Mouse (Mus musculus): ENCODE measurements around the gene Slc39a13. TPM values are rescaled to one million over a fixed set of nuclear protein-coding genes. Genes with fewer than 3 reads are reported as not detected.
"Not testable (repeated sequence)": the region's sequence is repeated elsewhere in the genome, so short reads cannot be mapped to it uniquely, and the experiment has no call there.

Gene Slc39a13
- polyA plus RNA-seq (2015; fragmentation: Nextera tagmentation; extraction: Ambion mirVana), result 42.8 and 45.5 TPM in 2 replicates

GRCm38 (mm10) chr2:91070076-91070800 is at the start of gene Slc39a13:
TSS of gene Slc39a13 (minus strand) at chr2:91070417.
- Histone ChIP-seq H3K4me3 (replicated peaks) (peak within 1 kb of the TSS; percentile 69), H3K9me3 (no peaks in the 10 kb centered on the region), H3K4me2 (peak within 1 kb of the TSS; percentile 86), H3K4me1 (peaks cover 17% of the 10 kb centered on the region), H3K27me3 (replicated peaks) (no peaks in the 10 kb centered on the region), H3K36me3 (no peaks in the 10 kb centered on the region; the same call in 1 of the 2 replicates), H3K9ac (peak within 1 kb of the TSS; percentile 61), H3K27ac (peak within 1 kb of the TSS; percentile 90)
- ATAC-seq (ENCODE audit: insufficient read depth, low FRiP score, low read depth), result peak; percentile 96
- WGBS, result under 1% methylated on average over 68 of the region's 69 CpGs

- no peaks in the 10 kb centered on the region for H3K4me1 ChIP-seq
- no peak overlapping the region for H3K27ac ChIP-seq
- no peaks in the 10 kb centered on the region for H3K27me3 ChIP-seq (replicated peaks)
- no peak overlapping the region for H3K4me2 ChIP-seq
- no peaks in the 10 kb centered on the region for H3K9me3 ChIP-seq
- no peak overlapping the region for H3K4me3 ChIP-seq (replicated peaks)
- no peak overlapping the region for H3K9ac ChIP-seq
- H3K36me3 ChIP-seq, result no peaks in the 10 kb centered on the region
- 81% methylated on average over 6 of the region's 6 CpGs for WGBS
- no peak for ATAC-seq (ENCODE audit: insufficient read depth, low FRiP score, low read depth)
These were observed 49.3 kb upstream of the Slc39a13 start for GRCm38 (mm10) chr2:91119551-91119950.

- no peak overlapping the region for H3K9ac ChIP-seq
- H3K4me3 ChIP-seq (replicated peaks), result no peak overlapping the region
- H3K27ac ChIP-seq, result no peak overlapping the region
- 91% methylated on average over 19 of the region's 19 CpGs for WGBS
- H3K27me3 ChIP-seq (replicated peaks), result no peaks in the 10 kb centered on the region
- no peak for ATAC-seq (ENCODE audit: insufficient read depth, low FRiP score, low read depth)
- no peak overlapping the region for H3K4me2 ChIP-seq
- H3K4me1 ChIP-seq, result no peaks in the 10 kb centered on the region
- H3K9me3 ChIP-seq, result no peaks in the 10 kb centered on the region
- no peaks in the 10 kb centered on the region for H3K36me3 ChIP-seq
These were observed 48.8 kb upstream of the Slc39a13 start for GRCm38 (mm10) chr2:91119061-91119460.

DNA sequence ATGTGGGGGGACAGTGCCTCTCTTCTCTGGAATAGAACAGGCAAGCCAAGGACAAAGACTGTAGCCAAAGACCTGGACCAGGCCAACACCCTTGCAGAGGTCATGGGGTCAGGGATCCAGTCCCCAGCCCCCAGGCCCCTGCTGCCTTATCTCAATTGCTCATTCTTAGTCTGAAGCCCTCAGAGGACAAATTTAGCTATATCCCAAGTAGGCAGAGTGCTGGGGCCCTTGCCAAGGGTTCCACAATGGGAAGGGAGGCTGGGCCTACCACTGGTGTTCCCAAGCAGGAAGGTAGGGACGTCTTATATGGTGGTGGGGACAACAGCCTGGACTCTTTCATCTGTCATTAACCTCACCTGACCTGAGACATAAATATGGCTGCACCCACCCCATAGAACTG is 48.4 kb upstream of the Slc39a13 start:
- Histone ChIP-seq H3K4me3 (replicated peaks) (no peak overlapping the region), H3K9me3 (no peaks in the 10 kb centered on the region), H3K27ac (no peak overlapping the region), H3K27me3 (replicated peaks) (no peaks in the 10 kb centered on the region), H3K9ac (no peak overlapping the region), H3K4me2 (no peak overlapping the region), H3K36me3 (no peaks in the 10 kb centered on the region), H3K4me1 (no peaks in the 10 kb centered on the region)
- WGBS, result 58% methylated on average over 1 of the region's 1 CpGs
- no peak for ATAC-seq (ENCODE audit: insufficient read depth, low FRiP score, low read depth)

- ATAC-seq (ENCODE audit: insufficient read depth, low FRiP score, low read depth), result no peak
- H3K27ac ChIP-seq, result no peak within 1 kb of the TSS
These were observed 47.5 kb upstream of the Slc39a13 start, which contains the start of gene Mybpc3 for GRCm38 (mm10) chr2:91117585-91118275. TSS of gene Mybpc3 (plus strand) at chr2:91118144.

DNA sequence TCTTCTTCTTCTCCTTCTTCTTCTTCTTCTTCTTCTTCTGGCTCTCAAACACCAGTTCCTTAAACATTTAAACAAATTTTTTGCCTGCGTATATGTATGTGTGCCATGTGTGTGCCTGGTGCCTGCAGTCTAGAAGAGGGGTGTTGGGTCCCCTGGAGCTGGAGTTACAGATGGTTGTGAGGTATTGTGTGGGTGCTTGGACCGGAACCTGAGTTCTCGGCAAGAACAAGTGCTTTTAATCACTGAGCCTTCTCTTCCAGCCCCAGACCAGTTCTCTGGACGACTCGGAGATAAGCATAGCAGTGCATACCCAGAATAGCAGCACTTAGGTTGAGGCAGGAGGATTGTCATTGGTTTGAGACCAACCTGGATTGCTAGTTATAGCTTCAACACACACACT is 46.6 kb upstream of the Slc39a13 start:
- Histone ChIP-seq H3K9ac (no peak overlapping the region), H3K4me1 (no peaks in the 10 kb centered on the region), H3K27ac (no peak overlapping the region), H3K4me2 (no peak overlapping the region), H3K27me3 (replicated peaks) (no peaks in the 10 kb centered on the region), H3K4me3 (replicated peaks) (no peak overlapping the region), H3K9me3 (no peaks in the 10 kb centered on the region), H3K36me3 (no peaks in the 10 kb centered on the region)
- WGBS, result 83% methylated on average over 5 of the region's 5 CpGs
- no peak for ATAC-seq (ENCODE audit: insufficient read depth, low FRiP score, low read depth)

More at GRCm38 (mm10) chr2:91117585-91118275, 47.5 kb upstream of the Slc39a13 start, which contains the start of gene Mybpc3:
- no peaks in the 10 kb centered on the region for H3K4me1 ChIP-seq
- H3K9ac ChIP-seq, result no peak within 1 kb of the TSS
- no peaks in the 10 kb centered on the region for H3K36me3 ChIP-seq
- H3K27me3 ChIP-seq (replicated peaks), result no peaks in the 10 kb centered on the region
- H3K4me2 ChIP-seq, result no peak within 1 kb of the TSS
- H3K9me3 ChIP-seq, result no peaks in the 10 kb centered on the region
- no peak within 1 kb of the TSS for H3K4me3 ChIP-seq (replicated peaks)
- 82% methylated on average over 11 of the region's 11 CpGs for WGBS

- H3K27ac ChIP-seq, result no peak overlapping the region
- no peaks in the 10 kb centered on the region for H3K27me3 ChIP-seq (replicated peaks)
- H3K4me2 ChIP-seq, result peak overlapping the region; percentile 96
- no peaks in the 10 kb centered on the region for H3K4me1 ChIP-seq
- no peaks in the 10 kb centered on the region for H3K9me3 ChIP-seq
- 28% methylated on average over 12 of the region's 12 CpGs for WGBS
- H3K4me3 ChIP-seq (replicated peaks), result peak overlapping the region; percentile 49
- H3K36me3 ChIP-seq, result no peaks in the 10 kb centered on the region
- peak overlapping the region; percentile 47 for H3K9ac ChIP-seq
- no peak for ATAC-seq (ENCODE audit: insufficient read depth, low FRiP score, low read depth)
These were observed 45.4 kb upstream of the Slc39a13 start for GRCm38 (mm10) chr2:91115578-91115970.

GRCm38 (mm10) chr2:91114781-91115577 is 44.8 kb upstream of the Slc39a13 start:
- Histone ChIP-seq H3K4me3 (replicated peaks) (peak overlapping the region; percentile 49), H3K9me3 (no peaks in the 10 kb centered on the region), H3K4me2 (peak overlapping the region; percentile 96), H3K27ac (no peak overlapping the region), H3K36me3 (no peaks in the 10 kb centered on the region), H3K9ac (peak overlapping the region; percentile 47), H3K27me3 (replicated peaks) (no peaks in the 10 kb centered on the region), H3K4me1 (no peaks in the 10 kb centered on the region)
- WGBS, result 11% methylated on average over 40 of the region's 42 CpGs
- ATAC-seq (ENCODE audit: insufficient read depth, low FRiP score, low read depth), result peak; percentile 75; the same call in 1 of the 2 replicates

DNA sequence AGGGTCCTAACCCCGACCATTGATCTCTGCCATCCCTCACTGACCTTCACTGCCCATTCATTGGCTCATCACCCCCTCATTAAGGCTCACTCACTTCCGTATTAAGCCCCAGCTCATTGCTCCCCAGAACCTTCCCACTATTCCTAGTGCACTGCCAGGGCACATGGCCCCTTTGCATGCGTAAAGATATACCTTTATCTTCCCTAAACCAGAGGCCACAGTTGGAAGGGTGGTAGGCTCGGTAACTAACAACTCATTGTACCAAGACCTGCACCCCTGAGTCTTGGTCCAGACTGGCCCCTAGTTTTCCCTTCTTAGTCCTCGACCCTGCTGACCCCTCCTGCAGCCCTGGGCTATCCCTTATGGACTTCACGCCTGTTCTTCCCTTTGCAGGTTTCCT is 43.6 kb upstream of the Slc39a13 start:
- Histone ChIP-seq H3K4me1 (no peaks in the 10 kb centered on the region), H3K4me3 (replicated peaks) (no peak overlapping the region), H3K27ac (no peak overlapping the region), H3K4me2 (no peak overlapping the region), H3K27me3 (replicated peaks) (no peaks in the 10 kb centered on the region), H3K36me3 (no peaks in the 10 kb centered on the region), H3K9ac (no peak overlapping the region), H3K9me3 (no peaks in the 10 kb centered on the region)
- no peak for ATAC-seq (ENCODE audit: insufficient read depth, low FRiP score, low read depth)
- 76% methylated on average over 6 of the region's 6 CpGs for WGBS

DNA sequence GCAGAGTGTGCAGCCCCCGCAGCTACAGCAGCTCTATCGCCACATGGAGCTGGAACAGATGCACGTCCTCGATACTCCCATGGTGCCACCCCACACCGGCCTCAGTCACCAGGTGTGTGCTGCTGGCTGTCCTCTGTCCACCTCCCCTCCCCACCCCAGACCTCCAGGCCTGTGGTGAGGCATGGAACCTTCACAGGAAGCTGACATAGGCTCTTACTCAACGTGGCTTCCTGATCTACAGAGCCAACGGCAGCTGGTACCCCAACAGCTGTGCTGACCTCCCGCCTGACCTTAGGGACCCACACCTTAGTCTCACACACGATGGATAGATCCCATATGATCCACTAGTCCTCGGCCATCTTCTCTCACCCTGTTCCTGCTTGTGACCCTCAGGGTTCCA is 43.1 kb upstream of the Slc39a13 start:
- no peak for ATAC-seq (ENCODE audit: insufficient read depth, low FRiP score, low read depth)
- Histone ChIP-seq H3K36me3 (no peaks in the 10 kb centered on the region), H3K4me1 (no peaks in the 10 kb centered on the region), H3K27me3 (replicated peaks) (no peaks in the 10 kb centered on the region), H3K4me3 (replicated peaks) (no peak overlapping the region), H3K27ac (no peak overlapping the region), H3K4me2 (no peak overlapping the region), H3K9me3 (no peaks in the 10 kb centered on the region), H3K9ac (no peak overlapping the region)
- WGBS, result 68% methylated on average over 10 of the region's 10 CpGs

GRCm38 (mm10) chr2:91112491-91112890 is 42.3 kb upstream of the Slc39a13 start:
- Histone ChIP-seq H3K9ac (no peak overlapping the region), H3K36me3 (no peaks in the 10 kb centered on the region), H3K27me3 (replicated peaks) (no peaks in the 10 kb centered on the region), H3K9me3 (no peaks in the 10 kb centered on the region), H3K4me1 (no peaks in the 10 kb centered on the region), H3K4me3 (replicated peaks) (no peak overlapping the region), H3K4me2 (no peak overlapping the region), H3K27ac (no peak overlapping the region)
- ATAC-seq (ENCODE audit: insufficient read depth, low FRiP score, low read depth), result no peak
- 46% methylated on average over 4 of the region's 4 CpGs for WGBS

- H3K9ac ChIP-seq; H3K27me3 ChIP-seq (replicated peaks); H3K9me3 ChIP-seq; H3K4me1 ChIP-seq; H3K36me3 ChIP-seq; H3K27ac ChIP-seq; H3K4me2 ChIP-seq; H3K4me3 ChIP-seq (replicated peaks); ATAC-seq (ENCODE audit: insufficient read depth, low FRiP score, low read depth): not testable (repeated sequence)
- WGBS, result 94% methylated on average over 3 of the region's 3 CpGs
These were observed 41.6 kb upstream of the Slc39a13 start for GRCm38 (mm10) chr2:91111832-91112231.
